Mouse (Mus musculus) heart, embryonic 16.5 days (tissue): ENCODE measurements at regions not wholly inside any gene's neighbourhood (a gene's known extent, or its start where the extent isn't known, plus 50 kb on each side); places are given as distances from the start of the nearest gene placed in this dataset.
A peak's percentile ranks its signal among the peaks of the same experiment; 100 is the strongest.

Experiments
- ATAC-seq: fragments of 200-750 bp; cut with Nextera tagmentation; replicated peaks from 2 replicates; pipeline ENCODE4 v1.8.0; 2017; ENCODE audit warnings: moderate number of reproducible peaks; ENCODE audit not compliant: insufficient read depth, low FRiP score; ENCODE audit errors: extremely low read depth
- H3K27ac ChIP-seq: fragments of 300-500 bp; sonication (generic); 2 replicates; pipeline ENCODE4 v1.5.1; 2014; ENCODE audit warnings: mild to moderate bottlenecking, low read length, control low read depth, moderate library complexity
- H3K27me3 ChIP-seq: fragments of 300-500 bp; sonication (generic); 2 replicates; pipeline ENCODE4 v1.6.1; 2014; ENCODE audit warnings: low read length, mixed read lengths; ENCODE audit not compliant: control insufficient read depth, insufficient read depth
- H3K36me3 ChIP-seq: fragments of 300-500 bp; sonication (generic); 2 replicates; pipeline ENCODE4 v1.6.1; 2014; ENCODE audit not compliant: control insufficient read depth, insufficient read depth
- H3K4me1 ChIP-seq: fragments of 300-500 bp; sonication (generic); 2 replicates; pipeline ENCODE4 v1.6.1; 2014; ENCODE audit warnings: low read length, mixed read lengths; ENCODE audit not compliant: control insufficient read depth, insufficient read depth
- H3K4me2 ChIP-seq: fragments of 300-500 bp; sonication (generic); 2 replicates; pipeline ENCODE4 v1.6.1; 2014; ENCODE audit warnings: low read depth, mild to moderate bottlenecking, control low read depth, low read length
- H3K4me3 ChIP-seq: fragments of 300-500 bp; sonication (generic); 2 replicates; pipeline ENCODE4 v1.5.1; 2014; ENCODE audit warnings: mild to moderate bottlenecking, control low read depth, low read length
- H3K9ac ChIP-seq: fragments of 300-500 bp; sonication (generic); 2 replicates; pipeline ENCODE4 v1.6.1; 2014; ENCODE audit warnings: low read length, control low read depth
- H3K9me3 ChIP-seq: fragments of 300-500 bp; sonication (generic); replicated peaks from 2 replicates; pipeline ENCODE4 v1.6.1; 2016; ENCODE audit warnings: low read length; ENCODE audit not compliant: control insufficient read depth
- WGBS: fragments of 180-500 bp; shearing (Covaris S2); extraction: QIAGEN DNeasy Blood & Tissue Kit; methylation state at CpG from one replicate; pipeline ENCODE4 v1.1.7; 2014; 5-methylcytosine and 5-hydroxymethylcytosine counted together

- H3K9me3 ChIP-seq: no peaks in the 10 kb centered on the region
- 62% methylated on average over 17 of the region's 17 CpGs for WGBS
- ATAC-seq: no peak
- no peaks in the 10 kb centered on the region for H3K27me3 ChIP-seq
- H3K4me1 ChIP-seq: no peaks in the 10 kb centered on the region
- H3K4me3 ChIP-seq: no peak overlapping the region
- H3K27ac ChIP-seq: no peak overlapping the region
- no peak overlapping the region for H3K4me2 ChIP-seq
- H3K9ac ChIP-seq: no peak overlapping the region
- no peaks in the 10 kb centered on the region for H3K36me3 ChIP-seq
Observed at GRCm38 (mm10) chr5:100236277-100236676, 76.7 kb upstream of the Tmem150c start.

GRCm38 (mm10) chr5:100232076-100232475, 72.5 kb upstream of the Tmem150c start:
- no peak overlapping the region for H3K9ac ChIP-seq
- no peaks in the 10 kb centered on the region for H3K27me3 ChIP-seq
- H3K9me3 ChIP-seq: no peaks in the 10 kb centered on the region
- no peaks in the 10 kb centered on the region for H3K36me3 ChIP-seq
- no peak overlapping the region for H3K4me2 ChIP-seq
- H3K4me1 ChIP-seq: no peaks in the 10 kb centered on the region
- ATAC-seq: no peak
- H3K4me3 ChIP-seq: no peak overlapping the region
- WGBS: 84% methylated on average over 7 of the region's 7 CpGs
- H3K27ac ChIP-seq: no peak overlapping the region

GRCm38 (mm10) chr5:100231574-100231973, 72.0 kb upstream of the Tmem150c start:
- Histone ChIP-seq H3K4me2 (no peak overlapping the region), H3K27ac (no peak overlapping the region), H3K9ac (no peak overlapping the region), H3K27me3 (no peaks in the 10 kb centered on the region), H3K4me3 (no peak overlapping the region), H3K4me1 (no peaks in the 10 kb centered on the region), H3K36me3 (no peaks in the 10 kb centered on the region), H3K9me3 (no peaks in the 10 kb centered on the region)
- 75% methylated on average over 11 of the region's 11 CpGs for WGBS
- ATAC-seq: no peak

- 76% methylated on average over 4 of the region's 4 CpGs for WGBS
- H3K4me1 ChIP-seq: no peaks in the 10 kb centered on the region
- no peak overlapping the region for H3K4me2 ChIP-seq
- H3K27me3 ChIP-seq: no peaks in the 10 kb centered on the region
- H3K9ac ChIP-seq: no peak overlapping the region
- no peak overlapping the region for H3K4me3 ChIP-seq
- H3K36me3 ChIP-seq: no peaks in the 10 kb centered on the region
- H3K27ac ChIP-seq: no peak overlapping the region
- H3K9me3 ChIP-seq: no peaks in the 10 kb centered on the region
- no peak for ATAC-seq
Observed at GRCm38 (mm10) chr5:100230038-100230437, 70.4 kb upstream of the Tmem150c start.

- no peaks in the 10 kb centered on the region for H3K9me3 ChIP-seq
- H3K9ac ChIP-seq: no peak overlapping the region
- no peak overlapping the region for H3K27ac ChIP-seq
- no peaks in the 10 kb centered on the region for H3K4me1 ChIP-seq
- no peak overlapping the region for H3K4me3 ChIP-seq
- no peak for ATAC-seq
- no peaks in the 10 kb centered on the region for H3K27me3 ChIP-seq
- H3K36me3 ChIP-seq: no peaks in the 10 kb centered on the region
- no peak overlapping the region for H3K4me2 ChIP-seq
- WGBS: 60% methylated on average over 5 of the region's 5 CpGs
Observed at GRCm38 (mm10) chr5:100227888-100228287, 68.3 kb upstream of the Tmem150c start.

GRCm38 (mm10) chr5:100226571-100227235, 67.1 kb upstream of the Tmem150c start:
- H3K27me3 ChIP-seq: no peaks in the 10 kb centered on the region
- no peak overlapping the region for H3K4me3 ChIP-seq
- no peaks in the 10 kb centered on the region for H3K9me3 ChIP-seq
- H3K27ac ChIP-seq: no peak overlapping the region
- no peak for ATAC-seq
- no peaks in the 10 kb centered on the region for H3K36me3 ChIP-seq
- H3K4me2 ChIP-seq: no peak overlapping the region
- H3K4me1 ChIP-seq: no peaks in the 10 kb centered on the region
- H3K9ac ChIP-seq: no peak overlapping the region
- WGBS: 75% methylated on average over 17 of the region's 17 CpGs

GRCm38 (mm10) chr5:100225491-100225890, 65.9 kb upstream of the Tmem150c start:
- Histone ChIP-seq H3K4me3 (no peak overlapping the region), H3K27ac (no peak overlapping the region), H3K27me3 (no peaks in the 10 kb centered on the region), H3K9me3 (no peaks in the 10 kb centered on the region), H3K4me2 (no peak overlapping the region), H3K9ac (no peak overlapping the region), H3K36me3 (no peaks in the 10 kb centered on the region), H3K4me1 (no peaks in the 10 kb centered on the region)
- 63% methylated on average over 7 of the region's 7 CpGs for WGBS
- ATAC-seq: no peak

- H3K9me3 ChIP-seq: no peaks in the 10 kb centered on the region
- H3K36me3 ChIP-seq: no peaks in the 10 kb centered on the region
- H3K27ac ChIP-seq: no peak overlapping the region
- 74% methylated on average over 10 of the region's 10 CpGs for WGBS
- H3K4me3 ChIP-seq: no peak overlapping the region
- H3K4me1 ChIP-seq: no peaks in the 10 kb centered on the region
- H3K4me2 ChIP-seq: no peak overlapping the region
- H3K9ac ChIP-seq: no peak overlapping the region
- ATAC-seq: no peak
- no peaks in the 10 kb centered on the region for H3K27me3 ChIP-seq
Observed at GRCm38 (mm10) chr5:100224773-100225363, 65.3 kb upstream of the Tmem150c start.

- Histone ChIP-seq H3K27ac (peak overlapping the region; percentile 31; the same call in 1 of the 2 replicates), H3K9me3 (no peaks in the 10 kb centered on the region), H3K4me1 (no peaks in the 10 kb centered on the region), H3K27me3 (no peaks in the 10 kb centered on the region), H3K9ac (no peak overlapping the region), H3K4me3 (no peak overlapping the region), H3K4me2 (no peak overlapping the region), H3K36me3 (no peaks in the 10 kb centered on the region)
- ATAC-seq: no peak
- WGBS: 54% methylated on average over 10 of the region's 10 CpGs
Observed at GRCm38 (mm10) chr5:100221005-100221583, 61.5 kb upstream of the Tmem150c start.
